Mouse (Mus musculus) urinary bladder, postnatal 4 days (tissue): ENCODE measurements around the gene 1700022I11Rik.

ENCODE experiments used
- DNase-seq, 2 experiments: peaks; one replicate each; pipeline ENCODE4 v3.0.0; 2021 to 2022; ENCODE audit warnings: low spot score in 2 of 2

1700022I11Rik gene

DNA sequence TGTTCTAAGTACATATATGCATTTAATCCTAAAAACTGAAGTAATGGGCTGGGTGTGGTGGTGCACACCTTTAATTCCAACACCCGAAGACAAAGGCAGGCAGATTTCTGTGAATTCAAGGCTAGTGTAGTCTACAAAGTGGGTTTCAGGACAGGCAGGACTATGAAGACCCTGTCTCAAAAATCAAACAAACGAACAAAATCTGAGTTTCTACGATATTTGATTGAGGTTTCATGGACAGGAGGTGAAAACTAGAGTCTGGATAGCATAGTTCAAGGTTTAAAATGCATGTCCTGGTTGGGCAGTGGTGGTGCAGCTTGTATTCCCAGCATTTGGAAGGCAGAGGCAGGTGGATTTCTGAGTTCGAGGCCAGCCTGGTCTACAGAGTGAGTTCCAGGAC, at the start of gene 1700022I11Rik:
Gene 1700022I11Rik, plus strand, starts transcription at position 301 of the 400 bp plus-strand sequence.
- DNase-seq: no peak

GRCm38 (mm10) chr4:42920726-42921125, 48.7 kb upstream of the 1700022I11Rik start:
- DNase-seq: no peak

- peak in 1 of 2 experiments; percentile 46 for DNase-seq
These were observed 47.9 kb upstream of the 1700022I11Rik start for GRCm38 (mm10) chr4:42921536-42921935.

DNA sequence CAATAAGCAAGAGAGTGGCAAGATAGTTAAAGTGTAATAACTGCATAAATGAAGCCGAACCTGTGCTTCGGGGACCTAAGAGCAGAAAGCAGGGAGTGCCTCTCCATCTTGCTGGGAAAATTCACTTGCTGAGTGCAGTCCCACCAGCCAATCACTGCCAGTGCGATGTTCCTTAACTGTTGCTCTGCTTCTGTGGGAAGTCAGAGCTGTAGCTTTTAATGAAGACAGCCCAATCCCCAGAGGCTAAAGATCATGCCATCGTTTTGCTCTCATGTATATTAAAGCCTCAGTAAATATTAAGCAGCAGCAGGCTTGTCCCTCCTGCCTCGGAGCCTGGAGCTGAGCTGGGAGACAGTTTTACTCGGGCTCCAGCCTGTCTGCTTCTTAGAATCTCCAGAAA, 47.3 kb upstream of the 1700022I11Rik start:
- DNase-seq: peak in 1 of 2 experiments; percentile 17

DNA sequence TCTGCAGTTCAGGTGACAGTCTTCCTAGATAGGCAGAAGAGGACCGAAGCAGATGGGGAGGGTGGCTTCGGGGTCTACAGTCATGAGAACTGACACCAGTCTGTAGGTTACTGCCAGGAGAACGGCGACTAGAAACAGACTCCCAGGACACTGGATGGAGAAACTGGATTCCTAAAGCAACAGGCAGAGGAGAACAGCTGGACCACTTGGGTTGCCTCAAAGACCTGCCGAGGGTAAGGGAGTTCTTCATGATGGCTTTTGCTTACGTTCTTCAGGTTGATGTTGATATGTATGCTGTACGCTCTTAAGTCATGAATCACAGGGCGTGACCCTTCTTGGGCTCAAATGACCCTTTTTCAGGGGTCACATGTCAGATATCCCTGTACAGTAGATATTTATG, 46.9 kb upstream of the 1700022I11Rik start:
- peak in 1 of 2 experiments; percentile 36 for DNase-seq

GRCm38 (mm10) chr4:42924095-42924710, 45.2 kb upstream of the 1700022I11Rik start:
- DNase-seq: peak in 1 of 2 experiments; percentile 40

DNA sequence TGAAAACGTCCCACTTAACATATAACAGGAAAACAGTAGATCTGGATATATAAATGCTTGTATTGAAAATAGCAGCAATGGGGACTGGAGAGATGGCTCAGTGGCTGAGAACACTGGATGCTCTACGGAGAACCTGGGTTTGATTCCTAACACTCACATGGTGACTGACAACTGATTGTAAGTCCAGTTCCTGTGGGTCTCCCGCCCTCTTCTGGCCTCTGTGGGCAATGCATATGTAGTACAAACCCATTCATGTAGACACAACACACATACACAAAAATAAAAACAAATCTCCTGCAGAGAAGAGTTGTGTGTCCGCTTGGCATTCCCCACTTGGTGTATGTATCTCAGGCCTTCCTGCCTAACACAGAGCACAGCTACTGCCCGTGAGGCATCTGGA, 41.2 kb upstream of the 1700022I11Rik start:
- DNase-seq: peak in 1 of 2 experiments; percentile 32

DNA sequence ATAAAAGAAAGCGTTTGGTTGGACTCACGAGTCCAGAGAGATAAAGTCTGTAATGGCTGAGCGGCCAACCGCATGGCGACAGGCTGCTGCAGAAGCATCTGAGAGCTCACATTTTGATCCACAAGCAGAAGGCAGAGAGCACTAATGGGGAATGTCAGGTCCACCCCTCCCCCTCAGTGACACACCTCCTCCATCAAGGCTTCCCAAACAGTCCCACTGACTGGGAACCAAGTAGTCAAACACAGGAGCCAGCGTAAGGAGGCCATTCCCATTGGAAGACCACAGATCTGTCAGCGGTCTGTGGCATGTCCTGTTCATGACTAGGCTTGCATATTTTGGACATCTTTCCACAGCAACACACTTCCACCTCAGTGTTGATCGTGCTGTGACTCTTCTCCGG, 40.5 kb upstream of the 1700022I11Rik start:
- peak; percentile 10 to 56 for DNase-seq

DNA sequence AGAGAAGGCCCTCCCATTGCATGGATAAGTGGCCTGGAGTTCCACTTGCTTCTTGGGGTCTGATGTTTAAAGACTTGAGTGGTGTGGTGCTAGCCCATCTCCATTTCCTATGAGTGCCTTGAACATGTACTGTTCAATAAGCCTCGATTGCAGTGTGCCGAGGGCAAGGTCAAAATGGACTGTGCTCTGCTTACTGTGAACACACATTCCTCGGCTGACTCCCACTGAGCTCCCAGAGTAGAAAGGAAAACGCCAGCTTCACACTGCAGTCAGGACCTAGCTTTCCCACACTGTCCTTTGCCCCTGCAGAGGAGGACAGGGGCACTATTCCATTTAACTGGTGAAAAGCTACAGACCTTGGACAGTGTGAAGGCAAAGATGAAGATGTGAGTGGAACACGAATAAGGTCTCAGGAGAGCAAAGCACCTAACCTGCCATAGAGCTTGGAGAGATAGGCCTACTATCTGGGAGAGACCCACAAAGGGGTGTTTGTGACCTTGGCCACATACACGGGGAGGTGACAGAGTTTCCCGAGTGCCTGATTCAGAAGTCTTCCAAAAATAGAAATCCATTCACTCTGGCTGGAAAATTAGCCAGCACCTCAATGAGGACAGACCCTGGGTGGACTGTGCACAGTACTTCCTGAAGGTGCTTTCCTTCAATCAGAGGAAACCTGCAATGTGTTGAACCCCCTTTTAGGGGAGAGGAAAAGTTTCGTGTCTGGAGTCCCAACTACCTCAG, 37.0 kb upstream of the 1700022I11Rik start:
- DNase-seq: peak; percentile 3 to 33

- peak in 1 of 2 experiments; percentile 79 for DNase-seq
These were observed 35.8 kb upstream of the 1700022I11Rik start for GRCm38 (mm10) chr4:42933630-42934029.

DNA sequence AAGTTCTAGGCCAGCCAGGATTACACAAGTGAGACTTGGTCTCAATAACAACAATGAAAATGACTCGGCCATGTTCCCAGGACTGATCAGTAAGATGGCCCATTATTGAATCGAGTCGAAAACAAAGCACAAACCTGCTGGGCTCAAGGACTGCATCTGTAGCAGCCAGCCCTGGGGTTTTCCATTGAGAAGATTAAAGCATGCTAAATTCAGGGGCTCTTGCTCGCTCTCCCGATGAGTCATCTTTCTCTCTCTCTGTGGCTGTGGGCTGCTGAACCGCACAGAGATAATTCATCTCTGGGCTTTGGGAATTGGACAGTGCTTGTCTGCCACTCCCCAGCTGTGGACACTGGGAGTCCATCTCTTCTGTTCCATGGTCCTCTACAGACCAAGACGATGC, 28.0 kb upstream of the 1700022I11Rik start:
- DNase-seq: no peak

- DNase-seq: no peak
These were observed 26.1 kb upstream of the 1700022I11Rik start for GRCm38 (mm10) chr4:42943341-42943740.

DNA sequence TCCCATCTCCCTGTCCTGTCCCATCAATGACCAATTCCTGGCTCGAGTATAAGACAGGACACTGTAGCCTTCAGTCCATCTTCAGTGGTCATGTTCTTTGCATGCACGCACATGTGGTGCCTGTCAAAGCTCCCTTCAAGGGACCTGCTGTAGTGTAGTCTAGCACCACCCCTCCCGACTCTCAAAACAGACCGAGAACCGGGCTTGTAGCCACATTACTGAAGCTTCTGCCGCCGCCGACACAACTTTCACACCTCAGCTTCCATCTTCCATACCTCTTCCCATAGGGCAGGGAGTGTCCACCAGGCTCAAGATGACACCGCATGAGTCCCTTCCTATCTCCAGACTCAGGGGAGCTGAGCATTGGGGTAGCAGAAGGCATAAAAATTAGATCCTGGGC, 25.2 kb upstream of the 1700022I11Rik start:
- DNase-seq: no peak

DNA sequence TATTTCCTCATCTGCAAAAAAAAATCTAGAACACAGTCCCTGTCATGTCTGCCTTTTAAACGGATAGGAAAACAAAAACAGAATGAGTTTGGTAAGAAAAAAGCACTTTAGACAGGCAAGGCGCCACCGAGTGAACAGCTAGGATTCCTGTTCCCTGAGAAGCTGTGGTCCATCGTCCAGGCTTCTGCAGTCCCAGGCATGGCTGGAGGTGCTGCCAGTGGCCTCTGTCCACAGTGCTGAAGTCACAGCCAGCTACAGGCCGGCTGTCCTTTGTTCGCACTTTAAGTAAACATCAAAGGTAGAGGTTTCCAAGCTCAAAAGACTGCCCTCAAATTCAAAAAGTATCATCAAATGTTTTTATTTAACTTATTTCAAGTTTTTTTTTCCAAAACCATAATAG, 24.4 kb upstream of the 1700022I11Rik start:
- DNase-seq: no peak

GRCm38 (mm10) chr4:42945445-42945844, 24.0 kb upstream of the 1700022I11Rik start:
- no peak for DNase-seq

DNA sequence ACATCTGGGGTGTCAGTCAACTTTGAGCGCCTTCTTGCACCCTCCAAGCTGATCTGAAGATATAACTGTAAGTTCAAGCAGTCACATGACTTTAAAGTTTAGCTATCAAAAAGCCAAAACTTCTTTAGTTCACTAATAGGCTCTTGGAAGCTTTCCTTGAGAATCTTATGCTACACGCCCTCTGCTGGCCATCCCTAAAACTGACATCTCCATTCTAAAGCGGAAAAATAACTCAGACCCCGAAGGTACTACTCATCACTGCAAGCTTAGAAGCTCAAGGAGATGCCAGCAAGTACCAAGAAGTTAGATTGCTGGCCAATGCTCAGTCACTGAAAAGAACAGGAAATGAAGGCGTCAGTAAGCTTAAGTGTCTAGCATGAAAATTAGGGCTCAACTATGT, 23.5 kb upstream of the 1700022I11Rik start:
- no peak for DNase-seq

DNA sequence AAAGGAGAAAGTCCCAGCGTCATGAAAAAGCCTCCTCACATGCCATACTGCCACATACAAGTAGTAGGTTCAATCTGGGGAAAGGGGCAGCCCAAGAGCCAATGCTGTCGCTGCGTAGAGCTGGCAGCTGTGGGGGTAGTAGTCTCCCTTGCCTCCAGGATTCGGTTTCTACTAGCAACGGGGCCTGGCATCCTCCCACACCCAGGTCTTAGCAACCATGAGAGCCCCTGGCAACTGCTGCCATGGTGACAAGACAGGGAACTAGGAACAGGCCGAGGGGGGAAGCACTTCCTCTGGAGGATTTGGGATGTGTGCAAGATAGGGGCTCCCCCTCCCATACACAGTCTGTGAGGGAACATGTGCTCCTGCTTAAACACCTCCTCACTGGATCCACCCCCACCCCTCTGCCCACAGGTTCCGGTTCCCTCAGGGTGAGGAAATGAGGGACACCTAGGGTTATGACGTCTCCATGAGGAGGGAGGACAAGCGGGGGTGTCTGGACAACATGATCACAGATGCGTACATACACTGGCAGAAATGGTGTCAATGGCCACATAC, 22.6 kb upstream of the 1700022I11Rik start:
- DNase-seq: no peak

- DNase-seq: no peak
These were observed 20.9 kb upstream of the 1700022I11Rik start for GRCm38 (mm10) chr4:42948527-42948926.

GRCm38 (mm10) chr4:42949051-42949675, 20.2 kb upstream of the 1700022I11Rik start:
- DNase-seq: no peak

DNA sequence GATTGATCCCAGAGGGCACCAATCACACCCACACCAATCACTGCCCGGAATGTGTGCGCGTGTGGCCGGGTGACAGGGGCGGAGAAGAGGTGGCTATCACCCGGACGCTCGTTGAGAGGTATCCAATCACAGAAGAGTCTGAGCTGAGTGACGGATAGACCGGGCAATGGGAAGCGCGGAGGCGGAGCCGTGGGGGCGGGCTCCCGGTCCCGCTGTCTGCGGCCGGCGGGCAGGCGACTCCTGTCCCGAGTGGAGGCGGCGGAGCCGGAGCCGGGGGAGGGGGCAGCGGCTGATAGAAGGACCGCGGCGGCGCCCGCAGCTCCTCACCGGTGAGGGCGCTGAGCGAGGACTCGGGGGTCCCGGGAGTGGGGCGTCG, 19.7 kb upstream of the 1700022I11Rik start, which contains the start of gene Dnajb5:
Gene Dnajb5, plus strand, starts transcription at position 139 of the 376 bp plus-strand sequence.
- DNase-seq: peak; percentile 95 to 96

- DNase-seq: peak; percentile 80 to 89
These were observed 19.3 kb upstream of the 1700022I11Rik start for GRCm38 (mm10) chr4:42950065-42950558.
